Mouse (Mus musculus): ENCODE results near the gene Capn11. TPM values are rescaled to one million over a fixed set of nuclear protein-coding genes. Genes with fewer than 3 reads are reported as not detected.

Gene Capn11
- 0.15 and 0.57 TPM in 2 replicates for polyA plus RNA-seq (2014; fragmentation: Nextera tagmentation; extraction: Ambion mirVana)

GRCm38 (mm10) chr17:45659225-45659624 lies at the start of gene Capn11:
Gene Capn11 (minus strand): TSS chr17:45659325.
- Histone ChIP-seq H3K4me3 (ENCODE audit: low read depth, low read length) (no peak within 1 kb of the TSS), H3K9ac (ENCODE audit: low read length) (no peak within 1 kb of the TSS), H3K4me2 (ENCODE audit: low read depth) (no peak within 1 kb of the TSS), H3K27me3 (ENCODE audit: control insufficient read depth, insufficient read depth, low read length) (no peaks in the 10 kb centered on the region), H3K9me3 (ENCODE audit: control insufficient read depth, low read length) (no peaks in the 10 kb centered on the region), H3K27ac (ENCODE audit: low read depth, low read length) (no peak within 1 kb of the TSS), H3K36me3 (ENCODE audit: control insufficient read depth, insufficient read depth, low read length) (no peaks in the 10 kb centered on the region; the same call in none of the 2 replicates), H3K4me1 (ENCODE audit: control insufficient read depth, insufficient read depth, low read length) (no peaks in the 10 kb centered on the region)
- no peak for DNase-seq (ENCODE audit: low spot score)
- WGBS, result 80% methylated on average over 4 of the region's 4 CpGs
- ATAC-seq (ENCODE audit: insufficient read depth, low FRiP score, low TSS enrichment), result no peak

GRCm38 (mm10) chr17:45708179-45708578 lies 49.1 kb upstream of the Capn11 start:
- Histone ChIP-seq H3K4me1 (ENCODE audit: control insufficient read depth, insufficient read depth, low read length) (no peaks in the 10 kb centered on the region), H3K27ac (ENCODE audit: low read depth, low read length) (no peak overlapping the region), H3K36me3 (ENCODE audit: control insufficient read depth, insufficient read depth, low read length) (no peaks in the 10 kb centered on the region), H3K27me3 (ENCODE audit: control insufficient read depth, insufficient read depth, low read length) (no peaks in the 10 kb centered on the region), H3K9me3 (ENCODE audit: control insufficient read depth, low read length) (no peaks in the 10 kb centered on the region), H3K4me3 (ENCODE audit: low read depth, low read length) (no peak overlapping the region), H3K4me2 (ENCODE audit: low read depth) (no peak overlapping the region), H3K9ac (ENCODE audit: low read length) (no peak overlapping the region)
- no peak for ATAC-seq (ENCODE audit: insufficient read depth, low FRiP score, low TSS enrichment)
- no peak for DNase-seq (ENCODE audit: low spot score)
- 88% methylated on average over 8 of the region's 8 CpGs for WGBS

- 33% methylated on average over 3 of the region's 3 CpGs for whole genome bisulfite sequencing
- Histone ChIP-seq H3K36me3 (ENCODE audit: control insufficient read depth, insufficient read depth, low read length) (no peaks in the 10 kb centered on the region), H3K4me2 (ENCODE audit: low read depth) (no peak overlapping the region), H3K4me1 (ENCODE audit: control insufficient read depth, insufficient read depth, low read length) (no peaks in the 10 kb centered on the region), H3K9me3 (ENCODE audit: control insufficient read depth, low read length) (no peaks in the 10 kb centered on the region), H3K9ac (ENCODE audit: low read length) (no peak overlapping the region), H3K27ac (ENCODE audit: low read depth, low read length) (no peak overlapping the region), H3K27me3 (ENCODE audit: control insufficient read depth, insufficient read depth, low read length) (no peaks in the 10 kb centered on the region), H3K4me3 (ENCODE audit: low read depth, low read length) (no peak overlapping the region)
- ATAC-seq (ENCODE audit: insufficient read depth, low FRiP score, low TSS enrichment) (no peak), DNase-seq (ENCODE audit: low spot score) (no peak)
These were observed 48.3 kb upstream of the Capn11 start for GRCm38 (mm10) chr17:45707376-45707775.

- Histone ChIP-seq H3K4me2 (ENCODE audit: low read depth) (no peak overlapping the region), H3K27me3 (ENCODE audit: control insufficient read depth, insufficient read depth, low read length) (no peaks in the 10 kb centered on the region), H3K9ac (ENCODE audit: low read length) (no peak overlapping the region), H3K4me3 (ENCODE audit: low read depth, low read length) (no peak overlapping the region), H3K27ac (ENCODE audit: low read depth, low read length) (no peak overlapping the region), H3K9me3 (ENCODE audit: control insufficient read depth, low read length) (no peaks in the 10 kb centered on the region), H3K4me1 (ENCODE audit: control insufficient read depth, insufficient read depth, low read length) (no peaks in the 10 kb centered on the region), H3K36me3 (ENCODE audit: control insufficient read depth, insufficient read depth, low read length) (no peaks in the 10 kb centered on the region)
- no peak for DNase-seq (ENCODE audit: low spot score)
- ATAC-seq (ENCODE audit: insufficient read depth, low FRiP score, low TSS enrichment), result no peak
- 82% methylated on average over 5 of the region's 5 CpGs for WGBS
These were observed 47.7 kb upstream of the Capn11 start for GRCm38 (mm10) chr17:45706796-45707195.

GRCm38 (mm10) chr17:45703187-45703586 lies 44.1 kb upstream of the Capn11 start:
- no peak for ATAC-seq (ENCODE audit: insufficient read depth, low FRiP score, low TSS enrichment)

GRCm38 (mm10) chr17:45702254-45702653 lies 43.1 kb upstream of the Capn11 start:
- DNase-seq (ENCODE audit: low spot score) (no peak), ATAC-seq (ENCODE audit: insufficient read depth, low FRiP score, low TSS enrichment) (no peak)
- Histone ChIP-seq H3K4me2 (ENCODE audit: low read depth) (no peak overlapping the region), H3K27me3 (ENCODE audit: control insufficient read depth, insufficient read depth, low read length) (no peaks in the 10 kb centered on the region), H3K9me3 (ENCODE audit: control insufficient read depth, low read length) (no peaks in the 10 kb centered on the region), H3K27ac (ENCODE audit: low read depth, low read length) (no peak overlapping the region), H3K36me3 (ENCODE audit: control insufficient read depth, insufficient read depth, low read length) (no peaks in the 10 kb centered on the region; the same call in 1 of the 2 replicates), H3K4me1 (ENCODE audit: control insufficient read depth, insufficient read depth, low read length) (no peaks in the 10 kb centered on the region), H3K9ac (ENCODE audit: low read length) (no peak overlapping the region), H3K4me3 (ENCODE audit: low read depth, low read length) (no peak overlapping the region)
- 49% methylated on average over 4 of the region's 4 CpGs for WGBS

More at GRCm38 (mm10) chr17:45703187-45703586, 44.1 kb upstream of the Capn11 start:
- WGBS, result 66% methylated on average over 7 of the region's 7 CpGs
- no peak for DNase-seq (ENCODE audit: low spot score)
- Histone ChIP-seq H3K4me3 (ENCODE audit: low read depth, low read length) (no peak overlapping the region), H3K27ac (ENCODE audit: low read depth, low read length) (no peak overlapping the region), H3K4me1 (ENCODE audit: control insufficient read depth, insufficient read depth, low read length) (no peaks in the 10 kb centered on the region), H3K4me2 (ENCODE audit: low read depth) (no peak overlapping the region), H3K36me3 (ENCODE audit: control insufficient read depth, insufficient read depth, low read length) (no peaks in the 10 kb centered on the region; the same call in 1 of the 2 replicates), H3K9ac (ENCODE audit: low read length) (no peak overlapping the region), H3K9me3 (ENCODE audit: control insufficient read depth, low read length) (no peaks in the 10 kb centered on the region), H3K27me3 (ENCODE audit: control insufficient read depth, insufficient read depth, low read length) (no peaks in the 10 kb centered on the region)

- 80% methylated on average over 9 of the region's 9 CpGs for WGBS
These were observed 42.1 kb upstream of the Capn11 start for GRCm38 (mm10) chr17:45701236-45701591.

GRCm38 (mm10) chr17:45700496-45701235 lies 41.5 kb upstream of the Capn11 start:
- H3K9ac ChIP-seq (ENCODE audit: low read length), result no peak overlapping the region
- H3K36me3 ChIP-seq (ENCODE audit: control insufficient read depth, insufficient read depth, low read length), result no peaks in the 10 kb centered on the region; the same call in 1 of the 2 replicates
- H3K27me3 ChIP-seq (ENCODE audit: control insufficient read depth, insufficient read depth, low read length), result no peaks in the 10 kb centered on the region
- H3K4me1 ChIP-seq (ENCODE audit: control insufficient read depth, insufficient read depth, low read length), result no peaks in the 10 kb centered on the region
- no peak overlapping the region for H3K4me2 ChIP-seq (ENCODE audit: low read depth)
- H3K9me3 ChIP-seq (ENCODE audit: control insufficient read depth, low read length), result no peaks in the 10 kb centered on the region
- WGBS, result 64% methylated on average over 9 of the region's 16 CpGs
- H3K4me3 ChIP-seq (ENCODE audit: low read depth, low read length), result no peak overlapping the region
- ATAC-seq (ENCODE audit: insufficient read depth, low FRiP score, low TSS enrichment), result no peak
- no peak overlapping the region for H3K27ac ChIP-seq (ENCODE audit: low read depth, low read length)
- no peak for DNase-seq (ENCODE audit: low spot score)

More at GRCm38 (mm10) chr17:45701236-45701591, 42.1 kb upstream of the Capn11 start:
- Histone ChIP-seq H3K4me3 (ENCODE audit: low read depth, low read length) (no peak overlapping the region), H3K36me3 (ENCODE audit: control insufficient read depth, insufficient read depth, low read length) (no peaks in the 10 kb centered on the region; the same call in 1 of the 2 replicates), H3K4me1 (ENCODE audit: control insufficient read depth, insufficient read depth, low read length) (no peaks in the 10 kb centered on the region), H3K27ac (ENCODE audit: low read depth, low read length) (no peak overlapping the region), H3K9me3 (ENCODE audit: control insufficient read depth, low read length) (no peaks in the 10 kb centered on the region), H3K27me3 (ENCODE audit: control insufficient read depth, insufficient read depth, low read length) (no peaks in the 10 kb centered on the region), H3K4me2 (ENCODE audit: low read depth) (no peak overlapping the region), H3K9ac (ENCODE audit: low read length) (no peak overlapping the region)
- no peak for DNase-seq (ENCODE audit: low spot score)
- no peak for ATAC-seq (ENCODE audit: insufficient read depth, low FRiP score, low TSS enrichment)
